Mouse (Mus musculus) kidney, embryonic 15.5 days (tissue): ENCODE measurements around the gene Pole. TPM values are rescaled to one million over a fixed set of nuclear protein-coding genes. Genes with fewer than 3 reads are reported as not detected.

Experiments used
- ATAC-seq: fragments of 200-750 bp; cut with Nextera tagmentation; replicated peaks from 2 replicates; pipeline ENCODE4 v1.8.0; 2017; ENCODE audit warnings: moderate TSS enrichment; ENCODE audit not compliant: low FRiP score
- H3K27ac ChIP-seq: fragments of 300-500 bp; sonication (generic); 2 replicates; pipeline ENCODE4 v1.5.1; 2015; ENCODE audit warnings: mild to moderate bottlenecking, inconsistent platforms
- H3K27me3 ChIP-seq: fragments of 300-500 bp; sonication (generic); 2 replicates; pipeline ENCODE4 v1.6.1; 2015; ENCODE audit warnings: inconsistent platforms
- H3K36me3 ChIP-seq: fragments of 300-500 bp; sonication (generic); 2 replicates; pipeline ENCODE4 v1.6.1; 2015; ENCODE audit warnings: inconsistent platforms
- H3K4me1 ChIP-seq: fragments of 300-500 bp; sonication (generic); 2 replicates; pipeline ENCODE4 v1.6.1; 2015; ENCODE audit warnings: inconsistent platforms
- H3K4me2 ChIP-seq: fragments of 300-500 bp; sonication (generic); 2 replicates; pipeline ENCODE4 v1.6.1; 2015; ENCODE audit warnings: moderate library complexity, mild to moderate bottlenecking, inconsistent platforms
- H3K4me3 ChIP-seq: fragments of 300-500 bp; sonication (generic); replicated peaks from 2 replicates; pipeline ENCODE4 v1.5.1; 2015; ENCODE audit warnings: mild to moderate bottlenecking, inconsistent platforms
- H3K9ac ChIP-seq: fragments of 300-500 bp; sonication (generic); 2 replicates; pipeline ENCODE4 v1.6.1; 2015; ENCODE audit warnings: mild to moderate bottlenecking, inconsistent platforms
- H3K9me3 ChIP-seq: fragments of 300-500 bp; sonication (generic); replicated peaks from 2 replicates; pipeline ENCODE4 v1.6.1; 2016; ENCODE audit warnings: inconsistent platforms
- WGBS: fragments of 180-500 bp; shearing (Covaris S2); methylation state at CpG from one replicate; pipeline ENCODE4 v1.1.7; 2015; ENCODE audit warnings: mixed read lengths; 5-methylcytosine and 5-hydroxymethylcytosine counted together
- polyA plus RNA-seq: library from polyadenylated mRNA; unstranded; fragments of >200 nt; fragmentation: Nextera tagmentation; extraction: Ambion mirVana; gene quantifications from 2 replicates; pipeline ENCODE4 v1.2.1, GENCODE M21; 2015

Pole gene
- polyA plus RNA-seq, 1 experiment from 2014 or later: 33.1 TPM

- Histone ChIP-seq H3K36me3 (peaks cover 27% of the 10 kb centered on the region), H3K4me1 (peaks cover 24% of the 10 kb centered on the region), H3K27me3 (peaks cover 7% of the 10 kb centered on the region; the same call in 1 of the 2 replicates), H3K4me3 (peak overlapping the region; percentile 71), H3K9ac (peak overlapping the region; percentile 81), H3K4me2 (peak overlapping the region; percentile 83), H3K27ac (peak overlapping the region; percentile 79), H3K9me3 (no peaks in the 10 kb centered on the region)
- ATAC-seq: peak; percentile 78
- WGBS: 2% methylated on average over 31 of the region's 31 CpGs
Measured at GRCm38 (mm10) chr5:110286446-110287083, 459 bp downstream of the Pole start.

- Histone ChIP-seq H3K9ac (peak overlapping the region; percentile 81), H3K9me3 (no peaks in the 10 kb centered on the region), H3K36me3 (peaks cover 32% of the 10 kb centered on the region), H3K4me1 (peaks cover 24% of the 10 kb centered on the region), H3K27me3 (peaks cover 7% of the 10 kb centered on the region; the same call in 1 of the 2 replicates), H3K4me3 (peak overlapping the region; percentile 71), H3K27ac (no peak overlapping the region), H3K4me2 (peak overlapping the region; percentile 83)
- ATAC-seq: no peak
- 63% methylated on average over 2 of the region's 2 CpGs for WGBS
Measured at GRCm38 (mm10) chr5:110287084-110287475, 974 bp downstream of the Pole start.

GRCm38 (mm10) chr5:110291649-110292048 lies 5.5 kb downstream of the Pole start:
- WGBS: 97% methylated on average over 1 of the region's 1 CpGs
- H3K4me2 ChIP-seq: no peak overlapping the region

GRCm38 (mm10) chr5:110296637-110297036 lies 10.5 kb downstream of the Pole start:
- H3K27me3 ChIP-seq: no peaks in the 10 kb centered on the region
- H3K4me1 ChIP-seq: no peaks in the 10 kb centered on the region
- peaks cover 92% of the 10 kb centered on the region for H3K36me3 ChIP-seq
- H3K4me3 ChIP-seq: no peak overlapping the region
- H3K9me3 ChIP-seq: no peaks in the 10 kb centered on the region
- no peak overlapping the region for H3K9ac ChIP-seq
- WGBS: 86% methylated on average over 1 of the region's 1 CpGs
- no peak for ATAC-seq
- no peak overlapping the region for H3K27ac ChIP-seq
- H3K4me2 ChIP-seq: no peak overlapping the region

More at GRCm38 (mm10) chr5:110291649-110292048, 5.5 kb downstream of the Pole start:
- H3K4me3 ChIP-seq: no peak overlapping the region
- H3K9me3 ChIP-seq: no peaks in the 10 kb centered on the region
- peaks cover 9% of the 10 kb centered on the region for H3K4me1 ChIP-seq
- peaks cover 73% of the 10 kb centered on the region for H3K36me3 ChIP-seq
- no peak overlapping the region for H3K9ac ChIP-seq
- H3K27ac ChIP-seq: no peak overlapping the region
- no peaks in the 10 kb centered on the region for H3K27me3 ChIP-seq
- no peak for ATAC-seq

- Histone ChIP-seq H3K9ac (no peak overlapping the region), H3K27me3 (no peaks in the 10 kb centered on the region), H3K4me2 (no peak overlapping the region), H3K4me3 (no peak overlapping the region), H3K4me1 (no peaks in the 10 kb centered on the region), H3K27ac (no peak overlapping the region), H3K9me3 (no peaks in the 10 kb centered on the region), H3K36me3 (peaks cover 97% of the 10 kb centered on the region)
- WGBS: 93% methylated on average over 2 of the region's 2 CpGs
- ATAC-seq: no peak
Measured at GRCm38 (mm10) chr5:110300591-110300990, 14.5 kb downstream of the Pole start.

- H3K27me3 ChIP-seq: no peaks in the 10 kb centered on the region
- H3K4me2 ChIP-seq: no peak overlapping the region
- WGBS: 92% methylated on average over 7 of the region's 7 CpGs
- H3K27ac ChIP-seq: no peak overlapping the region
- peaks cover 96% of the 10 kb centered on the region for H3K36me3 ChIP-seq
- H3K9me3 ChIP-seq: no peaks in the 10 kb centered on the region
- no peak overlapping the region for H3K4me3 ChIP-seq
- ATAC-seq: no peak
- no peak overlapping the region for H3K9ac ChIP-seq
- no peaks in the 10 kb centered on the region for H3K4me1 ChIP-seq
Measured at GRCm38 (mm10) chr5:110308861-110309260, 22.8 kb downstream of the Pole start.

GRCm38 (mm10) chr5:110313127-110313526 lies 27.0 kb downstream of the Pole start:
- H3K4me3 ChIP-seq: no peak overlapping the region
- peaks cover 85% of the 10 kb centered on the region for H3K36me3 ChIP-seq
- no peaks in the 10 kb centered on the region for H3K9me3 ChIP-seq
- H3K4me1 ChIP-seq: no peaks in the 10 kb centered on the region
- H3K4me2 ChIP-seq: no peak overlapping the region
- no peak for ATAC-seq
- H3K27me3 ChIP-seq: no peaks in the 10 kb centered on the region
- H3K27ac ChIP-seq: no peak overlapping the region
- 94% methylated on average over 3 of the region's 3 CpGs for WGBS
- H3K9ac ChIP-seq: no peak overlapping the region

GRCm38 (mm10) chr5:110330508-110330907 lies 44.4 kb downstream of the Pole start:
- H3K9me3 ChIP-seq: no peaks in the 10 kb centered on the region
- H3K4me3 ChIP-seq: no peak overlapping the region
- WGBS: 75% methylated on average over 3 of the region's 3 CpGs
- no peak overlapping the region for H3K4me2 ChIP-seq
- no peak overlapping the region for H3K9ac ChIP-seq
- H3K27ac ChIP-seq: no peak overlapping the region
- no peaks in the 10 kb centered on the region for H3K4me1 ChIP-seq
- no peaks in the 10 kb centered on the region for H3K27me3 ChIP-seq
- H3K36me3 ChIP-seq: peaks cover 94% of the 10 kb centered on the region
- no peak for ATAC-seq

GRCm38 (mm10) chr5:110338792-110339191 lies 52.7 kb downstream of the Pole start:
- no peak overlapping the region for H3K9ac ChIP-seq
- H3K36me3 ChIP-seq: peaks cover 41% of the 10 kb centered on the region
- H3K4me2 ChIP-seq: no peak overlapping the region
- 58% methylated on average over 2 of the region's 2 CpGs for WGBS
- 0 out of 2 replicates have a peak, but pooled peaks have one; percentile 6 for ATAC-seq
- H3K4me1 ChIP-seq: peaks cover 14% of the 10 kb centered on the region
- H3K27me3 ChIP-seq: peaks cover 32% of the 10 kb centered on the region
- H3K27ac ChIP-seq: peak overlapping the region; percentile 19; the same call in 1 of the 2 replicates
- no peaks in the 10 kb centered on the region for H3K9me3 ChIP-seq
- H3K4me3 ChIP-seq: no peak overlapping the region

GRCm38 (mm10) chr5:110342648-110343284 lies 56.7 kb downstream of the Pole start, which contains the start of gene P2rx2:
P2rx2 (minus strand) TSS chr5:110343212.
- Histone ChIP-seq H3K4me3 (peak within 1 kb of the TSS; percentile 48), H3K4me2 (peak within 1 kb of the TSS; percentile 91), H3K4me1 (peaks cover 24% of the 10 kb centered on the region), H3K27me3 (peaks cover 36% of the 10 kb centered on the region), H3K9me3 (no peaks in the 10 kb centered on the region), H3K9ac (peak within 1 kb of the TSS; percentile 42), H3K36me3 (peaks cover 1% of the 10 kb centered on the region), H3K27ac (no peak within 1 kb of the TSS)
- 2% methylated on average over 43 of the region's 43 CpGs for WGBS
- peak; percentile 77 for ATAC-seq

GRCm38 (mm10) chr5:110344524-110344923 lies 58.4 kb downstream of the Pole start, which contains the start of gene Lrcol1:
Lrcol1 (plus strand) TSS chr5:110344730.
- no peak within 1 kb of the TSS for H3K4me3 ChIP-seq
- ATAC-seq: no peak
- H3K27ac ChIP-seq: no peak within 1 kb of the TSS
- H3K27me3 ChIP-seq: peaks cover 36% of the 10 kb centered on the region
- no peaks in the 10 kb centered on the region for H3K36me3 ChIP-seq
- 41% methylated on average over 4 of the region's 4 CpGs for WGBS
- peak within 1 kb of the TSS; percentile 91 for H3K4me2 ChIP-seq
- peaks cover 24% of the 10 kb centered on the region for H3K4me1 ChIP-seq
- H3K9me3 ChIP-seq: no peaks in the 10 kb centered on the region
- no peak within 1 kb of the TSS for H3K9ac ChIP-seq

GRCm38 (mm10) chr5:110345553-110345952 lies 59.4 kb downstream of the Pole start:
- no peak overlapping the region for H3K4me2 ChIP-seq
- H3K4me1 ChIP-seq: peaks cover 24% of the 10 kb centered on the region
- WGBS: 85% methylated on average over 4 of the region's 4 CpGs
- no peaks in the 10 kb centered on the region for H3K36me3 ChIP-seq
- H3K27ac ChIP-seq: no peak overlapping the region
- no peak for ATAC-seq
- H3K4me3 ChIP-seq: no peak overlapping the region
- H3K9me3 ChIP-seq: no peaks in the 10 kb centered on the region
- H3K9ac ChIP-seq: no peak overlapping the region
- H3K27me3 ChIP-seq: peaks cover 36% of the 10 kb centered on the region
